Mouse (Mus musculus) stomach, postnatal 0 days (tissue): ENCODE results near the gene Mri1.

Source experiments
- CTCF ChIP-seq: IDR thresholded peaks from 2 replicates; pipeline ENCODE4 v1.5.1; 2016; ENCODE audit warnings: antibody characterized with exemption, low read depth, mild to moderate bottlenecking, moderate library complexity
- EP300 ChIP-seq: optimal IDR thresholded peaks from 2 replicates; pipeline ENCODE3; 2016; ENCODE audit warnings: antibody characterized with exemption

GRCm38 (mm10) chr8:84272302-84272701 lies 15.2 kb upstream of the Mri1 start:
- TF ChIP-seq CTCF (no peak), EP300 (no peak)
